Mouse (Mus musculus) embryo, embryonic 11.5 days (tissue): Measurements from ENCODE around the gene AB124611.
A peak's percentile ranks its signal among the peaks of the same experiment; 100 is the strongest.
"Not testable (repeated sequence)": the region's sequence is repeated elsewhere in the genome, so short reads cannot be mapped to it uniquely, and the experiment has no call there.

Experiments used
- DNase-seq: peaks from one replicate; pipeline ENCODE4 v3.0.0-alpha.2; 2012; ENCODE audit warnings: low read depth, low spot score

AB124611 gene

GRCm38 (mm10) chr9:21525142-21525936, 637 bp upstream of the AB124611 start:
- DNase-seq, result no peak

DNA sequence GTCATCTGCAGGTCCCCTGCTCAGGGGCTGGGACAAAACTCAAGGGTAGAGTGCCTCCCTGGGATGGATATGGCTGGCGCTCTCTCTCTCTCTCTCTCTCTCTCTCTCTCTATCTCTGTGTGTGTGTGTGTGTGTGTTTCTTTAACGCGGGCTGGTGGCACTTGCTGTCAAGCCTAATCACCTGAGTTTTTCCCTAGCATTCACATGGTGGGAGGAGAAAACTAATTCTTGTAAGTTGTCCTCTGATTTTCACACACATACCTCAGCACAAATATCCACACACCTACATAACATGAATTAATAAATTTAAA, 613 bp downstream of the AB124611 start:
- no peak for DNase-seq

GRCm38 (mm10) chr9:21527100-21527801, 1.3 kb downstream of the AB124611 start:
- DNase-seq, result no peak

DNA sequence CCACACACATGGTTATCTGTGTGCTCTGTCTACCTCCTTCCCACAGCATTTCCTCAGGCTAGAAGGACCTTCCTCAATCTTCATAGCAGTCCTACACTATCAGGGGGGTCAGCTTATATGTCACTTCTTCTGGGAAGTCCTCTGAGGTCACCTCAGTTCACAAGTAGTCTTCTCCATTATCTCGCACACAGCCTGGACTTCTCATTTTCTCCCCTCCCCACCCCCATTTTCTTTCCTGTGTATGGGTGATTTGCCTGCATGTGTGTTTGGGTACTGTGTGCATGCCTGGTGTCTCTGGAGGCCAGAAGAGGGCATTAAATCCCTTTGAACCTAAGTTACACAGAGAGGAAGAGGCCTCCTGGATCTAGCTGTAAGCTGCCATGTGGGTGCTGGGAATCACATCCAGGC, 1.9 kb downstream of the AB124611 start:
- no peak for DNase-seq

GRCm38 (mm10) chr9:21536501-21536900, 10.5 kb downstream of the AB124611 start:
- no peak for DNase-seq

- DNase-seq, result no peak
These were observed 11.0 kb downstream of the AB124611 start for GRCm38 (mm10) chr9:21537009-21537408.

DNA sequence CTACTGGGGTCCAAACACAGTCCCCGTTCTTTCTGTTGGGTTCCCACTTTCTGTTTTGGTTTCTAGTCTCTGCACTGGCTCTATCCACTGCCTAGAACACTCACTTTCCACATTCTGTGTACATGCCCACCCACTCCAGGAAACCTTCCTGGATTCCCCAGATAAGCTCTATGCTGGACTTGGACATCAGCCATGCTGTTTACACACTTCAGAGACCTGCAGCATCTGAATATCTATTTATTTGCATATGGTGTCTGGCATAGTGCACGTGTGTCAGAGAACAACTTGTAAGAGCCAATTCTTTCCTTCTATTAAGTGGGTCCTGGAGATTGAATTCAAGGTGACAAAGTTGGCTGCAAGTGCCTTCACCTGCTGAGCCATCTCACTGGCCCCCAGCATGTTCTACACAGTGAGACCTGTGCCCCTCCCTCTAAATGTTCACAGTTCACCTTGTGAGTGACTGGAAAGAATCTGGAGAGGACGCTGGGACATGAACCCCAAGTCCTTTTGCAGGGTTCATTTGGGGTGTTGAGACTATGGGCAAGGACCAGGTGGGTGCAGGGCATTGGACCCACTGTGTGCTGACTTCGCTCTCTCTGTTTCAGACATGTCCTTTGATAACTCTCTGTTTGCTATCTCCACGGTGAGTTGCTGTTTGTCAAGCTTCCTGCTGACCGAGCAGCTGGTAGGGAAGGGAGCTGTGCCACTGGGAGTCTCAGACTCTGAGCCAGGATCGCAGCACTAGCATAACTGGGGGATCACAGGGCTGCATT, 14.2 kb downstream of the AB124611 start:
- DNase-seq, result no peak

DNA sequence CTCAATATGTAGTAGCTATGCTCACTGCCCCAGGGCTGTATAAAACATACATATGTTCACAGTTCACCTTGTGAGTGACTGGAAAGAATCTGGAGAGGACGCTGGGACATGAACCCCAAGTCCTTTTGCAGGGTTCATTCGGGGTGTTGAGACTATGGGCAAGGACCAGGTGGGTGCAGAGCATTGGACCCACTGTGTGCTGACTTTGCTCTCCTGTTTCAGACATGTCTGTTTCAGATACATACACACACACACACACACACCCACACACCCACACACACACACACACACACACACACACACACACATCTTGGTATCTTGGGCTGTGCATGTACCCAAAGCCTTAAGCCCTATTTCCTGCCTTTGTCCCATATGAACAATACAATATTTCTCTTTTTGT, 16.0 kb downstream of the AB124611 start:
- DNase-seq, result not testable (repeated sequence)

- no peak for DNase-seq
These were observed 19.5 kb downstream of the AB124611 start for GRCm38 (mm10) chr9:21545351-21545915.

- peak; percentile 98 for DNase-seq
These were observed 20.2 kb downstream of the AB124611 start for GRCm38 (mm10) chr9:21545916-21546788.

GRCm38 (mm10) chr9:21546789-21547074, 20.8 kb downstream of the AB124611 start, which contains the start of gene Carm1:
Gene Carm1 (plus strand): TSS chr9:21546894.
- no peak for DNase-seq

GRCm38 (mm10) chr9:21547075-21547941, 21.3 kb downstream of the AB124611 start:
- peak; percentile 35 for DNase-seq

DNA sequence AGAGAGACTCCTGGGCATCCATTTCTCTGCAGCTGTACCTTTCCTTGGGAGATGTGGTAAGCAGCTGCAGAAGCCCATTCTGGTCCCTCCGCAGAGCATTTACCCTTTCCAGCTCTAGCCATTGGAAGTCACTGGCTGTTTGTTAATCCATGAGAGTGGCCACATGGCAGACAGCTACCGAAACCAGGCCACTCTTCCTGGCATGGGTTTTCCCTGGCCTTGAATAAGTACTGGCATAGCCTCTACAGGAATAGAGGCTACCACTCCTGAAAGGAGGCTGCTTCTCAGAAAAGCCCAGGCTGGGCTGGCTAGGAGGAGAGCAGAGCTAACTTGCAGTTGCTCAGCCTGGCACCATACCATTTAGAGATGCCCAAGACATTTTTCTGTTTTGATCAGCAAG, 25.1 kb downstream of the AB124611 start:
- no peak for DNase-seq

DNA sequence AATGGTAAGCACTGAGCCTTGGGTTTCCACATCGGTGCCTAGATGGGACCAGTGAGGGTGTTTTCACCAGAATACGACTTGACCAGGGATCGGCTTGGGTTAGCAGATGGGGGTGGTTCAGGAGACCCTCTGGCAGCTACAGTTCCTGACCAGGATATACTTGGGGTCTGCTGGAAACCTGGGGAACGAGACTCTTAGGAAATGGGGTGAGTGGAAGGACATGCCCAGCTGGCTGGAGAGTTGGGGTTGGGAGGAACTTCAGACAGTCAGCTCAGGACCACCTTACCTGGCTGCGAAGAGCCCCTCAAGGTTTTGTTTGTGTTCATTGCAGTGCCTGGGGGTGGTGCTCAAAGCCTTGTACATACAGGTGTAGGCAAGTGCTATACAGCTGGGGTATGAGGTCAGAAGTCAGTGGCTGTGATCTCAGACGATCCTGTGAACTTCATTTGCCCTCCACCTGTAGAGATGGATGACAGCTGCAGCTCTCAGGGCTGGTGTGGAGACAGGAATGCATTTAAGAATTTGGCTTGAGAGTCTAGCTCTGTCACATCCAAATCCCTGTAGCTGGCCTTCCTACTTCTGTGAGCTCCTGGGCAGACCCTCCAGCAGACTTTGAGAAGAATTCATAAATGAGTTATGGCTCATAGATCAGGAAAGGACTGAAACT, 27.8 kb downstream of the AB124611 start:
- DNase-seq, result no peak

GRCm38 (mm10) chr9:21555198-21555742, 29.3 kb downstream of the AB124611 start:
- no peak for DNase-seq

- DNase-seq, result no peak
These were observed 31.0 kb downstream of the AB124611 start for GRCm38 (mm10) chr9:21556996-21557395.

DNA sequence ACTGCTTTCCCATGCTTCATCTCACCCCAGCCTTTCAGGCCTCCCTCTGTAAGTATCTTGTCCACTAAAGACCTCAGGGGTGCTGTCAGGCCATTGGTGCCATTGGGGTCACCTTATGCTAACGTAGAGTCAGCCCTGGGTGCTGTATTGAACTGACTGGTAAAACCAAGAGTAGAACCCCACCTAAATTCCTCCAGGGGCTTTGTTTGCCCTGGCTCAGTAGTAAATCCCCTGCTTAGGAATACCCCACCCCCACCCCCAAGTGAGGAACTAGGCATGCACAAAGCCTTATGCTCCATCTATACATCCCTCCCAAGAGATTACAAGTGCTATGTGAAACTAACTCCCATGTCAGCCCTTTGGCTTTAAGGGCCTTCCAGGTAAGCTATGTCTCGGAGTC, 31.6 kb downstream of the AB124611 start:
- DNase-seq, result no peak

DNA sequence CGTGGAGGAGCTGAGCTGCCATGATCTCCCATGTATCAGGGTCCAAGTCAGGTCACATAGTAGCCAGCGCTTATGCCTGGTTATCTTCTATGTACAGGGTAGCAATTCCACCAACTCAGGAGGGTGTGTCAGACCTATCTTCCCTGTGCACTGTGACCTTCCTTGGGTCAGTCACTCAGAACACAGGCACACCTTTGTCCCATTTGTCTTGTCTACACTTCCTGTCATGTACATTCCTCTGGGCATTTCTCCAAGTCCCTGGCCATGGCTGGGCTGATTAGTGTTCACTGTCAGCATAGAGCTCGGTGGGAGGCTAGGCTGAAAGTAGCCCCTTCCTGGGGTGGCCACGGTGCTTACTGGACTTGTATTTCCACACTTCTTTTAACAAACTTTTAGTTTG, 32.4 kb downstream of the AB124611 start:
- no peak for DNase-seq

- DNase-seq, result no peak
These were observed 33.2 kb downstream of the AB124611 start for GRCm38 (mm10) chr9:21559151-21559550.
